Mouse (Mus musculus): ENCODE measurements around the gene Grik2.

GRCm38 (mm10) chr10:49716856-49717255 lies 71.7 kb downstream of the Grik2 start:
- no peak for TF ChIP-seq EP300 (optimal IDR thresholded peaks at IDR 0.05)
- TF ChIP-seq CTCF (IDR thresholded peaks at IDR 0.05; ENCODE audit: low read depth), result no peak
